Mouse (Mus musculus) naive thymus-derived CD4-positive, alpha-beta T cell, adult 2 months (primary cell): ENCODE measurements around the gene Ttn.

Experiments used
- DNase-seq: peaks from one replicate; pipeline ENCODE4 v3.0.0-alpha.2; 2011; ENCODE audit warnings: low read depth

The Ttn gene

DNA sequence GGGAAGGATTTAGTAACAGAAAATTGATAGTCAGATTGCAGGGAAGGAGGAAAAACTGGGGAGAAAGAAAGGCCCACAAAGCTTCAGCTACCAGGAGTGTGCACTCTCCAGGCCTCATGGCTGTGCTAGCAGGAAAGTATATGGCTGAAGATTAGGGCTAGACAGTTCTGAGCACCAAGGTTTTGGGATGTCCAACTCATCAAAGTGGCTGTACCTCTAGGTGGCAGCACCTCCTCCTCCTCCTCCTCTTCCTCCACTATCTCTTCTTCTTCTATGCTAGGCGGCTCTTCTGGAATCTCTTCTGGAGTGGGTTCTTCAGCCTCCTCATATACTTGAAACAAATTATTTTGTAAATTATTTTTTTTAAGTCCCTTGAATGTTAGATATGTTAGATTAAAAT, 139.2 kb downstream of the Ttn start:
- no peak for DNase-seq

DNA sequence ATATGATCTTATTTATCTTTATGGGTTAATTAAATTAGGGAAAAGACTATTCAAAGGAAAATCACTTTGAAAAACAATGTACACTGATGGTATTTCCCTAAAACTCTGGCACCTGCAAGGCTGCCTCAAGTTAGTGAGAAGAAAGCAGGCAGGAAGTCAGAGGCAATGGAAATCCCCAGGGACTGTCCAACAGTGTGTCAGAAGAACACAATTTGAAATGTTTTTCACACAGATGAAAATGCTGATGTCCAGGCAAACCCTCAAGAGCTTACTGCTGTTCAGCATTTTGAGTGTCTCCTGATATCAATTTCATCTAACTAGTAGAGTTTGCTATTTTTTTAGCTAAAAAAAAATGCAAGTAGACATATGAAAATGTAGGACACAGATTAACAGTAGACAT, 161.9 kb downstream of the Ttn start:
- DNase-seq = no peak

DNA sequence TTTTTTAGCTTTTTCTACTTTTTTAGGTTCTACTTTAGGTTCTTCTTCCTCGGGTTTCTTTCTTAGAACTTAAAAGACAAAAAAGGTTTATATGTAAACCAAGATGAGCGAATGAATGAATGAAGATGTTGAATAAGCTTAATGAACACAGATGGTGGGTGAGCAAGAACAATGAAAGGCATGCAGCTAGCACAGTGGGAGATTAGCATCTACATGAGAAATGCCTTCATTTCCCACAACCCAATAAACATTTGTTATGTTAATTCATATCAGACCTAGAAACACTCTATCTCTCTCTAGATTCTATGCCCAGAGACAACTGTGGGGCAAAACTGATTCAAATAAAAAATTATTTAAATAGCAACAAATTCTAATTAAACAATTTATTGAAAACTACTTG, 164.6 kb downstream of the Ttn start:
- DNase-seq = no peak

DNA sequence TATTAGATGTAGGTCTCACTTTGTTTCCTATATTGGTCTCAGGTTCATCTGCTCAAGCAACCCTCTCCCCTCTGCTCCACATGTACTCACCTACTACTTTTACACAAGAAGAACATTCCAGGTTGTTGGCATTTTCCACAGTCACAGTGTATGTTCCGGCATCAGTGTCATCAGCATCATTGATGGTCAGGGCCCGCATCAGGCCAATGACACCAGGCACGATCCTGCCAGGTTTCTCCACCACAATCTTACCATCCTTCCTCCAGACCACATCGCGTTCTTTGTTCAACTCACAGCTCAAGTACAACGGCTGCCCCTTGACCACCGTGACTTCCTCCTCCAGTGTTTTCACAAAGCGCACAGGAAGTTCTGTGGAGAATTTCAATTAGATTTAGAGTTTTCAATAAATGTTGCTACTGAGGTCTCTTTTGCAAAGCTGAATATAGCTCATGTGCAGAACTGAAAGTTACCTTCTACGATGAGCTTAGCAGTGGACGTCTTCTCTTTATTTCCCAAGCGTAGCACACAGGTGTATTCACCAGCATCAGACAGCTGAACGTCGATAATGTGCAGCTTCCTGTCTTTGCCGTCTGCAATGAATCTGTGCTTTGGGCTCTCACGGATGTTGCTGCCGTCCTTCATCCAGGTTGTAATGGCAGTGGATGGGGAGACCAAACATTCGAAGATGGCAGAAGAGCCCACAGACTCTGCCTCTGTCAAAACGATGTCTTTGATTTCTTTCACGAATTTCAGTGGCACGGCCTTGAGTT, 168.1 kb downstream of the Ttn start:
- no peak for DNase-seq

DNA sequence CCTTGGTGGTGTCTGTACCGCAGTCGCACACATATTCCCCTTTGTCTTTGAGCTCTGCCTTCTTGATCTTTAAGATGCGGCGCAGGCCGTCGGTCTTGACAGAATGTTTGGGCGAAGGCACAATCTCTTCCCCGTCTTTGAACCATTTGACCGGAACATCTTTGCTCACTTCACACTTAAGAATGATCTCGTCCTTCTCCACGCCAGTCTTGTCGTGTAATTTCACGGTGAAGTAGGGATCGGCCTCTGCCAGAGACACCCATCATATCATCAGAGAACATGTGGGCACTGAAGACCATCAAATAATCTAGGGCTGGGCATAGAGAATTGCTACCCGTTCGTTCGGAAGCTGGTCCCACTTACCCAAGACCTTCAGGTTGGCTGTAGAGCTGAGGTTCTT, 171.2 kb downstream of the Ttn start:
- DNase-seq = no peak

DNA sequence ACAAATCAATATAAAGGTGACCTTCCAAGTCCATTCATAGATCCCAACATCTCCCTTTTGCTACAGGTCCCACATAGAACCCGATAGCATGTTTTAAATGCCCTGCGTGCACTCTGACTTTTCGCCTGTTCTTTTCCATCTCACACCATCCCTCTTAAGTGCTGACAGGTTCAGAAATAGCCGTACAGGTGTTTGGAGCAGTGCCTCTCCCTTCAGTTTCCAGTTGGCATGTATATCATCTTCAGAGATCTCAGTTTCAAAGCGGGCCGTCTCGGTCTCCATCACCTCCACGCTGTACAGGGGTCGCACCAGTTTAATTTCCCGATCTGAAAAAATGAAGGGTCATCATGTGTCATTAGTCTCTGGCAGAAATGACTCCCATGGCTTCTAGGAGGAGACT, 174.0 kb downstream of the Ttn start:
- DNase-seq = no peak

DNA sequence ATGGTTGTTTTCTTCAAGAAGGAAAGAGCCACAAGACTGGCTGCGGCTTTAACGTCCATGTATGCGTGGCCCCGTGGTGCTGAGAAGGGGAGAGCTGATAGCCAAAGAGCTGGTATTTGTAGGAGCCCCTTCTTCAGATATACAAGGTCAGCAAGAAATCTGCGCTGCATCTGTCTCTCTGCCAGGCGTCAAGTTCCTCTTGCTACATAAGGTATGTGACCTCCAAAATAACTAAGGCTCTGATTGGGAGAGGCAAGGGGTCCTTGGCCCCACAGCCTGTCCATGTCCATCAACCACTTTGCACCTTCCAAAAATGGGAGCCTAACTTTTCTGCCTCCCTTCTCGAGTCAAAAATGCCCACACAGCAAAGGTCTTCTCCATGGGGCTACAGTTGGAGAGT, 175.1 kb downstream of the Ttn start:
- DNase-seq = no peak

DNA sequence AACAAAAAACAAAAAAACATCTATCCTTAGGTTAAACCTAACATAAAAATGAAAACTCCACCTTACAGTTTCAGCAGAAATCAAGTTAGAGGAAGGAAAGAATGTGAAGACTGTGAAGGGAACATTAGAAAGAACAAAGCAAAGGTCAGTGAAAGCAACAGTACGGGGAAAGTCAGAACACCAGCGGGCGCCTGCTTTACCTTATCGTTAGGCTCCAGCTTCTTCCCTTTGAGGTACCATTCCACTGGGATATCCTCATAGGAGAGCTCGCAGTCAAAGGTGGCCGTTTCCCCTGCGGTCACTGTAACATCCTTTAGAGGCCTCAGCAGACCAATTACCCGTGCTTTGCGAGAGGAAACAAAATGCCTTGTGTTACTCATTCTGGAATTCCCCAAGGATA, 175.5 kb downstream of the Ttn start:
- DNase-seq = no peak

DNA sequence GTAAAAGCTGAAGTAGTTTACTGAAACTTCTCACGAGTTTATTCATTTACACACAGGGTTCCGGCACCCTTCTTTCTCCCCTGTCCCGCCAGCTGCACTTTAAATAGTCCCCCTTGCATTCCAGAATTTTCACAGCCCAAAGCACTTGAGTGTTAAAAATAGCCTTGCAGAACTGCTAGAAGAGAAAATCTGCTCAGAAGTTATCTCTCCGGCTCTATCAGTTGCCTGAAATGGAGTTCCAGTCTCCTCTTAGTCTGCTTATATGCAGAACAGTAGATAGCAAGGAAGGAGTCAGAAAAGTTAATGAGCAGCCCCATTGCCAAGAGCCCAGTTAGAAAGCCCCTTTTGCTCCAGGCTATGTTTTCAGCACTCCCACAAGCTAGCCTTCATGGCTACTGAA, 176.0 kb downstream of the Ttn start:
- DNase-seq = no peak

DNA sequence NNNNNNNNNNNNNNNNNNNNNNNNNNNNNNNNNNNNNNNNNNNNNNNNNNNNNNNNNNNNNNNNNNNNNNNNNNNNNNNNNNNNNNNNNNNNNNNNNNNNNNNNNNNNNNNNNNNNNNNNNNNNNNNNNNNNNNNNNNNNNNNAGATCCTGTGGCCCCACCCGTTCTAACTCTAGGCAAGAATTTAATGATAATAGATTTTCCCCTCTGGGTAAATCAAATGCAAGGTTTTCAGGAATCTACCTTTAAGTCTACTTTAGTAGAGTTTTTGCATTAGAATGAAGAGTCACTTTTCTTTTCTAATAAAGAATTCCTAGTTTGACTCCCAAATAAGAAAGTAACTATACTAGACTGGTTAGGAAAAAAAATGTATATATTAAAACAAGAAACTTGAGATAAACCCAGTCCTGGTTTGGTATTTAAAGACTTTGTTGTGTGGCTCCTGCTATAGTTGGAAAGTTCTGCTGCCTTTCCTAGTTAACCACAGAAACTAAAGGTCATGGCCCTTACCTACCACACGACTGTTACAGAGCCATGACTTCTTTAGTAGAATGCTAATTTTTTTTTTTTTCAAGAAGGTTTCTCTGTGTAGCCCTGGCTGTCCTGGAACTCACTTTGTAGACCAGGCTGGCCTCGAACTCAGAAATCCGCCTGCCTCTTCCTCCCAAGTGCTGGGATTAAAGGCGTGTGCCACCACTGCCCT, 177.0 kb downstream of the Ttn start:
- no peak for DNase-seq

DNA sequence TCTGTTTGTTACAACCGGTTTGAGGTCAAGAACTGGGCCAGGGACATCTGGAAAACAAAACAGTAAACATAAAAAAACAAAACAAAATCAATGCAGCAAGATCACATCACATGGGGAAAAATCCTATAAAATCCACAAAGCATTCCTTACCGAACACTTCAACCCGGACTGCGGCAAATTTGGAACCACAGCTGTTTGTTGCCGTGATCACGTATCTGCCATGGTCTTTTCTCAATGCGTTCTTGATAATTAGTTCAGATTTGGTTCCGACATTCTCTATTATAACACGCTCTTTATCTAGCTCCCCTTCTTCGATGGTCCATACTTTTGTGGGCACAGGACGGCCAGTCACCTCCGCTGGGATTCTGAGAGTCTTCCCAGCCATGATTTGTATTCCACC, 198.2 kb downstream of the Ttn start:
- no peak for DNase-seq

DNA sequence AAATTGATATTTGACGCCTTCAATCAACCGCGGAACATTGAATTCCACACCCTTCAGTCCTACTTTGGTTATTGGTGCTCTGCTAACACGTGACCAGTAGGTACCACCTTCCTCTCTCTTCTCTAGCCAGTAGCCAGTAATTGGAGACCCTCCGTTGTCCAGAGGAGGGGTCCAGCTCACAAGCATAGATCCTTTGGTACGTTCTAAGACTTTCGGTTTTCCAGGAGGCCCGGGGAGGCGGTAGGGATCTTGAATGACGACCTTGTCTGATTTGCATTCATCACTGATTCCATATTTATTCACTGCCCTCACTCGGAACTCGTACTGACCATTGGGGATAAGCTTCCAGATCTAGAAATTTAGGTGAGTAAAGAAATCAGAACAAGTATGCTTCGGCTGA, 201.6 kb downstream of the Ttn start:
- no peak for DNase-seq

DNA sequence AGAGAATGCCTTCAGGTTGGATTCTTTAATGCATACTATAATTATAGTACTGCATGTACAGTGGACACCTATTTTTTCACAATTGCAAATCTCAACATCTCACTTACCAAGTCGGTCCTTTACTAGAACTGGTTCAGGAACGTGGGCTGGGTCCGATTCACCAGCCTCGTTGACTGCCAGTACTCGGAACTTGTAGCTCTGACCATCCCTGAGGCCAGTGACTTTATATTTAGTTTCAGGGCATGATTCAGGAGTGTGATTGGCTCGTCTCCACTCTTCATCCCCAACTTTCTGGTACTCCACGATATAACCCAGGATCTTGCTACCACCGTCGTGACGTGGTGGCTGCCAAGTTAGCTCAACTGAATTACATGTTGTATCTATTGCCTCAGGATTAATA, 212.5 kb downstream of the Ttn start:
- DNase-seq = no peak

DNA sequence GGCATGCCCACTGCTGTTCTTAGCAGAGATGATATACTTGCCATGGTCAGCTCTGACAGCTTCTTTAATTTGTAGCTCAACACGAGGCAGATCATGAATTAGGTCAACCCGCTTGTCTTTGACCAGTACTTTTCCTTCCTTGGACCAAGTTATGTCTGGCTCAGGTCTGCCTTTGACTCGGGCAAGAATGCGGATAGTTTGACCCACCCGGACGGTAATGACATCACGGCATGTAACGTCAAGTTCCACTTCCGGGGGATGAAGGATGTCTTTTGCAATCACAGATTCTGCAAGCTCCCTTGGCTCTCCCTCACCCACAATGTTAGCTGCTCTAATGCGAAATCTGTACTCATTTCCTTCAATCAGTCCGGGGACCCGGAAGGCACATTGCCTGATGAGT, 215.1 kb downstream of the Ttn start:
- DNase-seq = no peak

DNA sequence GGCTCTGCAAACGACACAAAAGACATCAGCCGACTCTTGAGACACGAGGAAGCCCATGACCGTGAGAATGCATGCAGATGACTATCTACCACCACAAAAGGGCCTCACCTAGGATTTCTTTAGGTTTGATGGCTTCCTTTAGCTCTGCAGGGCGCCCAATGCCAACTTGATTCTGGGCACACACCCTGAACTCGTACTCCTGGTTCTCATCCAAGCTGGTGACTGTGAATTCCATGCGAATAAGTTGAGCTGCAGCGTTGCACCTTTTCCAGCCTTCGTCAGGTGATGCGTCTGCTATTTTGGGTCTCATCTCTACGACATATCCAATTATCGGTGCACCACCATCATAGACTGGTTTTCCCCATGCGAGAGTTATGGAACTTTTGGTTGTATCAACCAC, 217.8 kb downstream of the Ttn start:
- no peak for DNase-seq

DNA sequence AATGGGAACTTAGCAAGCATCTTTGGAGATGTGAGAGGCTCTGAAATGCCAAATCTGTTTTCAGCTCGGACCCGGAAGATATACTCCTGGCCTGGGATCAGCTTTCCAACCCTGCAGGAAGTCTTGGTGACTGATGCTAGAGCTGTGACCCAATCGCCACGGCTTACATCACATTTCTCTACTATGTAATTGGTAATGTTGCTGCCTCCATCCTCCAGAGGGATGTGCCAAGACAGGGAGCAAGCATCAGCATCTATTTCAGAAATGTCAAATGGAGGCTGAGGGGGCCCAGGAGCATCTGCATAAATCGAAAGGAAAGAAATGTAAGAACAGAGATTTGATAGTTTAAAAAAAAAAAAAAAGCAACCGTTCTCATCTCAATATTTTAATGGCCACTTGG, 220.2 kb downstream of the Ttn start:
- DNase-seq = no peak

DNA sequence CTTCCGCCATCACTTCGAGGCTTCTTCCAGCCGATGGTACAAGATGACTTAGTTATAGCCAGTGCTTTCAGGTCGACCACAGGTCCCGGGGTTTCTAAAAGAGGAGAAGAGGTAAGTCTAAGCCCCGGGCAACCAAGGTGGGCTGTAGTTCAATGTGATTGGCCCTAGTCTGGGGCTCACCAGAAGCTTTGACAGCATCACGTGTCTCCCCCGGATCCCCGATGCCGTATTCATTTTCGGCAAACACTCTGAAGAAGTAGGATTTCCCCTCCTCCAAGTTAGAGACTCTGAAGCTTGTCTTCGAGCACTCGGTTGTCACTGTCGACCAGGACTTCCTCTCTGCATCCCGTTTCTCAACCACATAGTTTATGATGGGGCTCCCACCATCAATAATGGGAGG, 225.9 kb downstream of the Ttn start:
- no peak for DNase-seq

DNA sequence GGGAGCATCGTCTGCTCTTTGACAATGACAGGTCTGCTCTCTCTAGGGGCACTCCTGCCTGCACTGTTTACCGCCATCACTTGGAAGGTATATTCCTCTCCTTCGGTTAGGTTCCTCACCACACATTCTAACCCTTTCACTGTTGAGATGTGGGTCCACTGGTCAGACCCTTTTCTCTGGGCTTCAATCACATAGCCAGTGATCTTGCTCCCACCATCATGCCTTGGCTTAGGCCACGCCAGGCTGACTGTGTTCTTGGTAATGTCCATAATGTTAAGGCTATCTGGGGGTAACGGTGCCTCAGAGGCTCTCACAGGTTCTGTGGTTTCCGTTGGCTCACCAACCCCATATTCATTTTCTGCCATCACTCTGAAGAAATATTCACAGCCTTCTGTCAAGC, 230.4 kb downstream of the Ttn start:
- no peak for DNase-seq

DNA sequence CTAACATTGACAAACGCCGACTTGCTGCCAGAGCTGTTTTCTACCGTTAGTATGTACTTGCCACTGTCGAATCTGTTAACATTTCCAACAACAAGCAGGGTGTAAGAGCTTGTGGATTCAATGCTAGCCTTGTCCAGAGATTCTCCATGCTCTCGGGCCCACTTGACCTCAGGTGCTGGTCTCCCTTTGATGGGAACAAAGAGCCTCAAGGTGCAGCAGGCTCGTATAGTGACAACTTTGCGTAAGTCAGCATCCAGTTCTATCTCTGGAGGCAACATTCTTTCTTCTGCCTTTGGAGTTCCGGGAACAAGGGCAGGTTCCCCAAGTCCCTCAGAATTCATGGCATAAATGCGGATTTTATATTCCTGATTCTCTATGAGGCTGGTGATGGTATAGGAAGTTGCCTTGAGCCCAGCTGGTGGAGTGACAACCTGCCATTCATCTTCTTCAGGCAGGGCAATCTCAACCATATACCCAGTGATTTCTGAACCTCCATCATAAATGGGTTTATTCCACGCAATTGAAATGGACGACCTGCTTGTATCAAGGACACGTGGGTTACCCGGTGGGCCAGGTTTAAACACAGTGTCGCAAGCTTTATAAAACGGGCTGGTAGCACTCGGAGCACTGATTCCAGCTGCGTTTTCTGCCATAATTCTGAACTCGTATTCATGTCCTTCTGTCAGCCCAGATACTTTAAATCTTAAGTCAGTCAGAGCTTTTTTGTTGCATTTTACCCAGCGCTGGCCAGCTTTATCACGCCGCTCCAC, 232.8 kb downstream of the Ttn start:
- DNase-seq = no peak

DNA sequence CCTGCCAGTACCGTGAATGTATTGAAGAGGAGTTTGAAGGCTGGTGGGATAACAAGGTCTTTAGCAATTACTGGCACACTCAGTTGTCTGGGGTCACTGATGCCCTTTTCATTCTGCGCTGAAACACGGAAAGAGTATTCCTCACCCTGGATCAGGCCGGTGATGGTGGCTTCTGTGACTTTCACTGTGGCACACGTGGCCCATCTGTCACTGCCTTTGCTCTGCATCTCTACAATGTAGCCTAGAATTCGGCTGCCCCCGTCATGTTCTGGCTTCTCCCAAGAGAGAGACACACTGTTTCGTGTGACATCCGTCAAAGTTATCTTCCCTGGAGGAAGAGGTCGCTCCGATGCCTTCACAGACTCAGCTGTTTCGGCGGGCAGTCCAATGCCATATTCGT, 233.7 kb downstream of the Ttn start:
- no peak for DNase-seq

DNA sequence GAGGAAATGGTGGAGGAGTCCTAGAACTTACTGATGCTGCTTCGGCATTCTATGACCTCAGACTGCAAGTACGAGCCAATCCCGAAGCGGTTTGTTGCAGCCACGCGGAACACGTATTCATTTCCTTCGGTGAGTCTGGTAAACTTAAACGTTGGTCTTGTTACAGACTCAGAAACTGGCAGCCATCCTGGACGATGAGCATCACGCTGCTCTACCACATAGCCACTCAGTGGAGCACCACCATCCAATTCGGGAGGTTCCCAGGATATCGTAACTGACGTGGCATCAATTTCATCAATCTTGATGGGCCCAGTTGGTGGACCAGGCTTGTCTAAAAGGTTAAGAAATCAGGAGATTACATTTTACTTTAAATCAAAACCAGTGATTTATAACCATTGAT, 262.7 kb downstream of the Ttn start:
- no peak for DNase-seq

DNA sequence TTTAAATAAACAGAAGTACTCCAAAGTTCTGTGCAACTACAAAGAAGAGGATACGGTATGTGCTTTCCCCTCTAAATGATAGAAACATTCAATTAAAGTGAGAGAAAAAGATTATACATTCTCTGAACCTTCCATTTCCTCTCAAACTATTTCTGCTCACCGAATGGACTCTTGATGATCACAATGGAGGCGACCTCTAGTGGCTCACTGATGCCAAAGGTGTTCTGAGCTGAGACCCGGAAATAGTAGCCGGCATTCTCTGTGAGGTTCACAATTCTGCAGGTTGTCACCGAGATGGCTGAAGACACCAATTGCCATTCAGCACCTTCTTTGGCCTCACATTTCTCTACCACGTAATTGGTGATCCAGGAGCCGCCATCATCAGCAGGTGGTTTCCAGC, 267.4 kb downstream of the Ttn start:
- no peak for DNase-seq

DNA sequence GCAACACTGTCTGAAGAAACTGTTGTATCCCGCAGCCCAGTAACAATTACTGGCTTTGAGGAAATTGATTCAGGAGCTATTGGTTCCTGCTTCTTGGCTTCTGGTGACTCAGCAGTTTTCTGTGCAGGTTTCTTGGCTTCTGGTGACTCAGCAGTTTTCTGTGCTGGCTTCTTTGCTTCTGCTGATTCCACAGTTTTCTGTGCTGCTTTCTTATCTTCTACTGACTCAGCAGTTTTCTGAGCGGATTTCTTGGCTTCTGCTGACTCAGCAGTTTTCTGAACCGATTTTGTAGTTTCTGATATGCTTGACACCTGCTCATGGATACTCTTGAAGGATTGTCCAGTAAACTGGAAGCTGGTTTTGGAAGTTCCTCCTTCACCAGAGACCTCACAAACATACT, 273.8 kb downstream of the Ttn start:
- DNase-seq = no peak
